Mouse (Mus musculus) cerebellum, postnatal 14 days (tissue): ENCODE results near the gene Gtsf1.
"Not testable (repeated sequence)": the region's sequence is repeated elsewhere in the genome, so short reads cannot be mapped to it uniquely, and the experiment has no call there.

ENCODE experiments used
- DNase-seq, 2 experiments: peaks; one replicate each; pipeline ENCODE4 v3.0.0; 2021; ENCODE audit warnings: mixed read lengths in 2 of 2

Gene Gtsf1

DNA sequence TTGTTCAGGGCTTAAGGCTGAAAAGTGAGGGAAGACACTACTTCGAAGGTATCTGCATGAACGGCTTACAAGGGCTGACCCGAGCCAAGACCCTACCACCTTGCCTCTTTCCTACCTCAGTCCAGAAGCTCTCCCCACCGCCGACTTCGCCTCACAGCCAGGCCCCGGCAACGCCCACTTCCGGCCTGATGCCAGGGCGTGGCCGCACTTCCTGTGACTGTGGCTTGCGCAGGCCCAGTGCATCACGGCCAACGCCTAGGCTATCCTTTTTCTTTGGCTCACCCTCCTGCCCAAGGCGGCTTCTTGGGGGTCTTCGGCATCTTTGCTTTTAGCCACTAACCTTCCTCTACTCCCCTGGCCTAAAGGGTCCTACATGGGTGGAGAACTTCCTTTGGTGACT, at the start of gene Gtsf1:
Gene Gtsf1 (minus strand): TSS at position 230 of the 400 bp plus-strand sequence.
- no peak for DNase-seq

DNA sequence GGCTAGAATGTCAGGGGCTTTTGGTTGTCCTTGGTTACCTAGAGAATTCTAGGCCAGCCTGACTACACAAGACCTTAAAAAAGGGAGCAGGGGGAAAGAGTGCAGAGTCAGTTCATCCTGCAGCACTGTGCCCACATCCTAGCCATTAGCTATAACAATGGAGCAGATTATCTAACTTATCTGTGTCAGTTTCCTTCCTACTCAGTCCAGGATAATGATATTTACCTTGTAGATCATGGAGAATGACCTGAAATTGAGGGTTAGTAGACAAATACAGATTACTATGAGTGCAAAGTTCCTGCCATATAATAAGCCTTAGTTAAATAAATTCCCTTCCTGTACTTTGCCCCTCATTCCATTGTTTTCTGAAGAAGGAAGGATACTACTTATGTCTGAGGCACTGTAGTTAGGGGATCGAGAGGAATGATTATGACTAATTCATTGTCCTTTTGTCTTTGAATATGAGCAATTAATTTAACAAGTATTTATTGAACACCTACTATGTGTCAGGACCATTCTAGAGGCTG, 48.9 kb upstream of the Gtsf1 start:
- DNase-seq, result no peak

- DNase-seq, result no peak
These were observed 43.5 kb upstream of the Gtsf1 start for GRCm38 (mm10) chr15:103473769-103474168.

DNA sequence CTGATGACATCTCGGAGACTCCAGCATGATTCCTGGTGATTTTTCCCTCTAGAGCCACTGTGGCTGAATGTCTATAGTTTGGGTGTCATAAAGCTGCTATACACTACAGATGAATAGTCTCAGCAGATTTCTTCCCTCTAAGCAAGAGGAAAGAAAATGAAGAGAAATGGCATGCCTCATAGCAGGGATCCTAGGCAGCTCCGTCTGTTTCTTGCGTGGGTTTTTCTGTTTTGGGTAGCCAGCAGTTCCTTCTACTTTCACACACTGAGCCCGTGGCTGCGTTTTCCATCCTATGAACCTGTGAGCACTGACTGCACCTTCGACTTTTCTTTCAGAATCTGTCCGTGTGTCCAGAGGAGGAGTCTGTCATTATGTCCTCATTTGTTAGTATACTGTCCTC, 42.9 kb upstream of the Gtsf1 start:
- no peak for DNase-seq

GRCm38 (mm10) chr15:103472265-103472664, 42.0 kb upstream of the Gtsf1 start:
- DNase-seq, result no peak

GRCm38 (mm10) chr15:103471488-103472194, 41.4 kb upstream of the Gtsf1 start:
- DNase-seq, result no peak

DNA sequence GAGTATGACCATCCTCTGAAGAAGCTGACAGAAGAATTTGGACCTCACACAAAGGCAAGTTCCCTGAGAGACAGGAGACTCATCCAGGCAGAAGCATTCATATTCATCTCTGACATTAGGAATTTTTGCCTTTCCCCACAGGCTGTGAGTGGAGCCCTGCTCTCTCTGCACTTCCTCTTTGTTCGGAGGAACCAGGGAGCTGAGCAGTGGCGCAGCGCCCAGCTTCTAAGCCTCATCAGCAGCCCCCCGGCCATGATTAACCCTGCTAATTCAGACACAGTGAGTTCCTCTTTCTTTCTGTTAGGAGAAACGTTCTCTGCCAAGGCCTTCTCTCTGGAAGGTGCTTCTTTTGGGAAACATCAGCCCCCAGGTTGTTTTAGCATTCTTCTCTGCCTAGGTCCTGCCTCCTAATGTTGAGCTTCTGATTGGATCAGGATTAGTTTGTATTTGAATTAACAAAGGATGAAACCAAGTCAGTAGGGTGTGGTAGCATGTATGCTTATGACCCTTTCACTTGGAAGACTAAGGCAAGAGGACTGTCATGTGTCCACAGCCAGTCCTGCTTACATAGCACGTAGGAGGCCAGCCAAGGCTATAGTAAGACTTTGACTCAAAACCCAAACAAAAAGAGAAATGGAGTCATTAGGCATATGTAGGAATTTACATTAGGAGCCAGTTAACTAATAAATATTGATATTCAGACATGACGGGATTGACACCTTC, 32.4 kb upstream of the Gtsf1 start:
- DNase-seq, result peak; percentile 21 to 39

GRCm38 (mm10) chr15:103454449-103454848, 24.2 kb upstream of the Gtsf1 start:
- DNase-seq, result no peak

DNA sequence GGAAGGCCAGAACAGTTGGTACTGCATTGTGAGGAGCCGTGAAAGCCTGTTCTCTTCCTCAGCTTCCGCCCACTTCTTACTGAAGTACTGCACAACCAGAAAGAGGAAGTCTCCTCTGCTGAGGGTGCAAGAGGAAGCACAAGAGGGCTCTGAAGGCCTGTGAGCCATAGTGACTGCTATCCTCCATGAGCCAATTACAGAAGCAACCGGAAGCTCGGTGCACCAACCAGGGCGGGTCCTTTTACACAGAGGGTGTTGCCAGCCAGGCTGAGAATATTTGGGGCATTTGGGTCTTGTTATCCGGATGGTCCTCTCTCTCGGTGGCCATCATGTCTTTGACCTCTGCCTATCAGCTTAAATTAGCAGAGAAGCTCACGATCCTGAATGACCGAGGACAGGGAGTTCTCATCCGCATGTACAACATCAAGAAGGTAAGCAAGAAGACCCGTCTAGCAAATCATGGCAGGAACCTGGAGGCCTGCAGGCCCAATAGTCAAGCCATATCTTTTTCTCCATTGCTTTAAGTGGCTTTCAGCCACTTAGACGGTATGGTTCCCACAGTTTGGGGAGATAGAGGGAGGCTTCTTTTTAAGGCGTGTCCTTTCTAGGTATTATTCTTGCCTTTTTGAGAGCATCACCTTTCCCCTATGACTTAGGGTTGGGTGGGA, 23.4 kb upstream of the Gtsf1 start, which contains the start of gene Nckap1l:
Gene Nckap1l (plus strand): TSS at position 244 of the 668 bp plus-strand sequence.
- DNase-seq, result no peak

GRCm38 (mm10) chr15:103448369-103448768, 18.1 kb upstream of the Gtsf1 start, which contains the start of gene Gtsf2:
TSS of gene Gtsf2 (minus strand) at chr15:103448469.
- DNase-seq, result no peak

GRCm38 (mm10) chr15:103445966-103446365, 15.7 kb upstream of the Gtsf1 start:
- not testable (repeated sequence) for DNase-seq

GRCm38 (mm10) chr15:103427017-103427416, 3.3 kb downstream of the Gtsf1 start:
- no peak for DNase-seq

GRCm38 (mm10) chr15:103405586-103405985, 24.7 kb downstream of the Gtsf1 start:
- not testable (repeated sequence) for DNase-seq

- no peak for DNase-seq
These were observed 28.9 kb downstream of the Gtsf1 start for GRCm38 (mm10) chr15:103401361-103401760.

GRCm38 (mm10) chr15:103393577-103393976, 36.7 kb downstream of the Gtsf1 start:
- no peak for DNase-seq

DNA sequence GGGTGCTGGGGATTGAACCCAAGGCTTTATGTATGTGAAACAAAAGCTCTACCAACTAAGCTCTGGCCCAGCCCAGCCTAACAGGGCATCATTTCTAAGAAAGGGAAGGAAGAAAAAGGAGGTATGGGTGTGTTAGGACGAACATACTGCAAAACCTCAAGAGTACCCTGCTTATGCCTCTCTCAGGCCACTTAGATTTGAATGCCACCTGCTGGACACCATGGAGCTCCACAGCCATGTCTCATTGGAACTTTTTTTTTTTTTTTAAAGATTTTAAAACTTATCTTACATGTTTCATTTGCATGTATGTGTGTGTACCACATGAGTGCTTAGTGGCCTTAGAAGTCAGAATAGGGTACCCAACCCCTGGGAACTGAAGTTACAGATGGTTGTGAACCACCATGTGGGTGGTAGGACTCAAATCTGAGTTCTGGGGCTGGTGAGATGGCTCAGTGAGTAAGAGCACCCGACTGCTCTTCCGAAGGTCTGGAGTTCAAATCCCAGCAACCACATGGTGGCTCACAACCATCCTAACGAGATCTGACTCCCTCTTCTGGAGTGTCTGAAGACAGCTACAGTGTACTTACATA, 41.6 kb downstream of the Gtsf1 start:
- peak; percentile 36 to 46 for DNase-seq

DNA sequence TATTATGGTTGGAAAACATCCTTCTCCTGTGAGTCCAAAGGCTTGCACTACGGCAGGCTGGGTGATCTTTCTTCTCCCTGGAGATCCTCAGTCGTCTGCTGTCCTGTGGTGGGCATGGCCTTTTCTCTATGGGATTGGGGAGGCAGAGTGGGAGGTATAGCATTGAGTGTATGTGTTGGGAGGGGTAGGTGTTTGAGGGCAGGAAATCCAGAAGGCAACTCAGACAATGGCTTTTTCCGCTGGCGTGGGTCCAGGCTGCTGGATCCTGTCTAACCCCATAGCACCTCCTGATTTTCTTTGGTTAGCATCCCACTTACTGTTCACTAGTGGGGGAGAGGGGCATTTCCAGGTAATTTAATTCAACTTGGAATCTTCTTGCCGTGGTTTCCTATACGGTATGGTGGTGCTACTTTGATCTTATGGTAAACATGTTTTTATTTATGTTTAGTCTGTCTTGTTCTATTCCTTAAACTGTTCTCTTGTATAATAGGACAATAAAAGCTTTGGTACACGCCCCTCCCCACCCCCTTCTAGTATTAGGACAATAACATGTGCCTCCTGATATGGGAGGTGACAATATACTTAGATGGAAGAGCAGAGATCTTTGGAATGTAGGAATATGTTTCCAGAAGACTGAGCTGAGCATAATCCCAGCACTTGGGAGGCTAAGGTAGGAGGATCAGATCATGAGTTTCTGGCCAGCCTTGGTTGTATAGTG, 46.3 kb downstream of the Gtsf1 start:
- peak in 1 of 2 experiments; percentile 35 for DNase-seq

DNA sequence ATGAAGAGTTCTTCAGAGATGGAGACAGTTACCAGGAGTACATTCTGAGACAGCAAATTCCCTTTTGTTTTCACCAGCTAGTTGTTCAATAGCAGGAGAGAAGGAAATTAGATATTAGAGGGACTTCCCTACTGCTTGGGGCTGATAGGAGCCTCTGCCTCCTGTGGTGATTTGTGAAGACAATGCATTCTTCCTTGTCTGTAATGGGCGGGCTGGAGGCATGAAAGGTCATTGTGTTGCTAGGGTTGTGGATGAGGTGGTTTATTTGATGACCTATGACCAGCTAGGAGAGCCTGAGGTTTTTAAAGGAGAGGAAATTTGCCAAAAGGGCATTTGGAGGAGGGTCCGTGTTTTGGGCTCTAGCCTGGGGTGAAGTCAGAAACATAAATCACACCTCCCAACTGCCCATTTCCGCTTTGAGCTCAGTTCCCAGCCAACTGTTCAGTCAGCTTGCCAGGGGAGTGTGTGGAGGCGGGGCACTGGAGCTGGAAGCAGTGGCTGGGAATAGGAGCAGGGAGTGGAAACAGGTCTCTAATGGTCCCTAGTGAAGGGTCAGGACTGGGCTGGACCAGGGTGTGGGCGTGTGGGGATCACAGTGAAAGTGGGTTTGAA, 47.4 kb downstream of the Gtsf1 start:
- DNase-seq, result peak; percentile 65 to 66

DNA sequence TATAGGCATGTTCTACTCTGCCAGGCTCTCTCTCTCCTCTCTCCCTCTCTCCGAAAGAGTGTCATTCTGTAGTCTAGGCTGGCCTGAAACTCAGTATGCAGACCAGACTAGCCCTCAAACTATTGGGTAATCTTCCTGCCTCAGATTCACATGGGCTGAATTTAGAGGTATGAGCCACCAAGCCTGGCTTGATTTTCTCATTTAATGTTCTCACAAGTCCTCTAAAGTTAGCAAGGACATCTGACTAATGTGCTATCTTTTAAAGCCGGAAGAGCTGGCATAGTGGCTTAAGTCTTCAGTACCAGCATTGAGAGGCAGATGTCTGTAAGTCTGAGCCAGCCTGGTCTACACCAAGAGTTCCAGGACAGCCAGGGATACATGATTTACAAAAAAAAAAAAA, 48.2 kb downstream of the Gtsf1 start:
- DNase-seq, result no peak

GRCm38 (mm10) chr15:103378665-103379356, 51.5 kb downstream of the Gtsf1 start:
- DNase-seq, result peak in 1 of 2 experiments; percentile 41
